Mouse (Mus musculus) v-Abl transformed pro-B cells (cell line): ENCODE measurements around the gene Pde9a.
"Not testable (repeated sequence)": the region's sequence is repeated elsewhere in the genome, so short reads cannot be mapped to it uniquely, and the experiment has no call there.

Experiments used
- in situ Hi-C, 2 experiments: fragments of 400-800 bp; cut with MboI; formaldehyde crosslinking; loops; one replicate each; pipeline ENCODE4 v1.15.1; 2025; ENCODE audit not compliant: unreplicated experiment in 2 of 2

Gene Pde9a

DNA sequence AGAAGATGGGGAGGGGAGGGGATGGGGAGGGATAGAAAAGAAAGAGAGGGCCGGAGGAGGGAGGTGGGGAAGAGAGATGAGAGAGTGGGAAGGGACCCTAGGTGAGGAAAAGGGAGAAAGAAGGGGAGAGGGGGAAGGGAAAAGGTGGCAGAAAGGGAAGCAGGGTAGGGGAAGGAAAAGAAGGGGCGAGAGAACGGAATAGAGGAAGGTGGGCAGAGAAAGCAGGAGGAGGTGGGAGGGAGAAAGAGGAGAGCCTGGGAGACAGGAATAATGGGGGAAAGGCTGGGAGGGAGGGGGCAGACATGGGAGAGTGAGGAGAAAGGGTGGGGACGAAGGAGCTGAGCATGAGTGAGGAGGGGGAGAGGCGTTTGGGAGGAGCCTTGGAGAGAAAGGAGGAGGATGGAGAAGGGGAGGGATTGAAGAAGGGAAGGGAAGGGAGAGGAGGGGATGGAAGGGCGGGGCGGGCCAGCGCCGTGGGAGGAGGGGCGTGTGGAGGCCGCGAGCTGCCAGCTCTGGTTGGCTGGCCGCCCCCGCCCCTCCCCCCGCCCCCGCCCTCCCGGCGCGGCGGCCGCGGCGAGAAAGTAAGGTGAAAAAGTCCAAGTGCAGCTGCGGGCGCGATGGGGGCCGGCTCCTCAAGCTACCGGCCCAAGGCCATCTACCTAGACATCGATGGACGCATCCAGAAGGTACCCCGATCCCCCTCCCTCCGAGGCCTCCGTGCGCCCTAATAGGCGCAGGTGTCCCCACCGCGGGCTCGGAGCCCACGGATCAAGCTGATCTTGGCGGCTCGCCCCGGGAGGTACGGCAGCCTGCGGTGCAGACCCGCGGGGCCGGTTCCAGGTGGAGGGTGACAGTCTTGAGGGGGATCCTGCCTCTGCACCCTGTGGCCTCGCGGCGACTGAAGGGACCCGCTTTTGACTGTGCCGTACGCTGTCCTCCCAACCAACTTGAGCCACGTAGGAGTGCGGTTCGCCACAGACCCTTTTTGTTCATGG lies at the start of gene Pde9a:
Gene Pde9a (plus strand): TSS at position 540 of the 995 bp plus-strand sequence.
- in situ Hi-C loops, result no loop called here

DNA sequence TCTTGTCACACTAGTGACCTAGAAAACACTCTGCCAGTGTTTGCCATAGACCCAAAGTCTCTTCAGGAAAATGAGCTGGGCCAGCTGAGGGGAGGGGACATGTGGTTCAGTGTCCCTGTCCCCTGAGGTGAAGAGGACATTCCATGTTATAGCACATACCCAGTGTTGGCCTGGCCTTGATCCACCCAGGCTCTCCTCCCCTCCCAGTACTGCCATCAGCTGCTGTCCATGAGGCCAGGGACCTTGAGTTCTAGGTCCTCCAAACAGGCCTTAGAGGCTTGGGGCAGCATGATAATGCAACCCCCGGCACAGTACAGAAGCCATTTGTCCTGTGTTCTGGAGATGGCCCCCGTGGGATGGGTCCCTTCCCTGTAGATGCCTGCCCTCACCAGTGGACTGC lies 46.2 kb upstream of the Pde9a start:
- in situ Hi-C loops, result loop anchor here in 1 of 2 experiments (5.0 to 10.0 kb wide), 2 partner anchors 325 to 332 kb away; no protein-coding TSS in a partner anchor

DNA sequence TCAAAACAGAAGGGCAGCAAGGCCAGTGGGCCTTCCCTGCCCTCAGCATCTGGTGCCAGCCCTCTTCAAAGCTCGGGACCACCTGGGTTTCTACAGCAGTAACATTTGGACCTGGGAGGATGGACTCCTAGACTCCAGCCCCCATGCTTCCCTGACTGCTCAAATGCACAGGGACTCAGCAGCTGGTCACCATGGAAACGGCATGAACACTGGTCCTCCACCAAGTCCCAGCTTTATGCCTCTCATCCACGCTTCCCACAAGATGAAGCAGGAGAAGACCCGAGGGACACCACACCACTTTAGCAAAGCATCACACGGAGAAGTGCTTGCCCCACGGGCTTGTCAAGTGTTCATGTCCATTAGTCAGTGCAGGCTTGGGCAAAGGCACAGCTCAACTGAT lies 43.8 kb upstream of the Pde9a start:
- in situ Hi-C loops, result loop anchor here in 1 of 2 experiments (5.0 kb wide), 1 partner anchor 335 kb away; no protein-coding TSS in a partner anchor

DNA sequence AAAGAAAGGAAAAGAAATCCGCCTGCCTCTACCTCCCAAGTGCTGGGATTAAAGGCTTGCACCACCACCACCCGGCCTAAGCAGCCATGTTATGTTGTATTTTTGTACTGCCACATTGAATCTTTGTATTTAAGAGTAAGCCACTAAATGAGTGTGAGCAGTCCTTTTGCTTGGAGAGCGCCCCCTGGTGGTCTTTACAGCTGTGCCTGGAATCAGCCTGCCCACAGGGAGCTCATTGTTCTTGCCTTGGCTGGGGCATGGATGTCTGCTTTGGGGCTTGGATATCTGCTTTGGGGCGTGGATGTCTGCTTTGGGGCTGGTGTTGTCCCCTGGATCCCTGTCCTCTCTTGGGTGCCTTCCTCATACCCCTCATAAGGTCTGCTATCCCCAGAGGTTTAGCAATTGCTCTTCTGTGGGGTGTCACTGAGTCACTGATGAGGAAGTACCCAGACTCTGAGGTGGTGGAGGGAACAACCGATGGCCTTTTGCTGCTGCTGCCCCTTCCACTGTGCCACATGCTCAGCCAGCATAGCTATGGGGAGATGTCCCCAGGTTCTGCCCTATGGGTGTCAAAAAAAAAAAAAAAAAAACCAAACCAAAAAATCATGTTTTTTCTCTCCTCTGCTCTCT lies 41.7 kb upstream of the Pde9a start:
- in situ Hi-C loops, result loop anchor here in 1 of 2 experiments (5.0 kb wide), 1 partner anchor 337 kb away; no protein-coding TSS in a partner anchor

DNA sequence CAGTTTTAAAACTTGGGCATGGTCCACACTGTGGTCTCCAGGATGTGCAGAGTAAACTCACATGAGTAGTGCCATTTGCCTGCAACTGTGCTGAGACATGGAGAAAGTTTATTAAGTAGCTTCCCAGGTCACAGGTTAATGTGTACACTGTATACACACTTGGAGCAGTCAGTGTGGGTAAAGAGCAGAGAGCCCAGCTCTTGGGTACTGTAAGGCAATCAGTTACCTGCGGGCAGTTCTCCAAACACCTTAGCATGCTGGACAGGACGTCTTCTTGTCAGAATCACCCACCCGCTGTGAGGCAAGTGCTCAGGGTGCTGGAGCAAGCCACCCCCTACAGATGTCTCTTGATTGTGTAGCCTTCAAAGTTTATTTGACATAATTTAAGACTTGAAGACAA lies 41.2 kb upstream of the Pde9a start:
- in situ Hi-C loops, result loop anchor here in 1 of 2 experiments (5.0 kb wide), 1 partner anchor 338 kb away; no protein-coding TSS in a partner anchor

DNA sequence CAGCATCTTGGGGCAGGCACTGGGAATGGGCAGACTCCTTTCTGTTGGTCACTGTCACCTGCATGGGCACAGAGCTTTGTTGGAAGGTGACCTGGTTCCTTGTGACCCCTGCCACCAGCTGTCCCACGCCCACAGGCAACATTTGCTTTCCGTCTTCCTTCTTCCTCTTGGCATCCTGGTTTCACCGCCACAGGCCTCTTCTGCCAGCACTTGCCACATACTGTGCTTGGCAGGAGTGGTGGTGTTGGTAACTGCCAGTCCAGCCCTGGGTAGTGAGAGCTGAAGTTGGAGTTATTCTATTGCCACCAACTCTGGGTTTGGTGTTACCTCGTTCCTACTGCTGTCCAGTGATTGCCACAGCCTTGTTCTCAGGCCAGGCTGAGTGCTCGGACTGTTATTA lies 37.9 kb upstream of the Pde9a start:
- in situ Hi-C loops, result no loop called here

DNA sequence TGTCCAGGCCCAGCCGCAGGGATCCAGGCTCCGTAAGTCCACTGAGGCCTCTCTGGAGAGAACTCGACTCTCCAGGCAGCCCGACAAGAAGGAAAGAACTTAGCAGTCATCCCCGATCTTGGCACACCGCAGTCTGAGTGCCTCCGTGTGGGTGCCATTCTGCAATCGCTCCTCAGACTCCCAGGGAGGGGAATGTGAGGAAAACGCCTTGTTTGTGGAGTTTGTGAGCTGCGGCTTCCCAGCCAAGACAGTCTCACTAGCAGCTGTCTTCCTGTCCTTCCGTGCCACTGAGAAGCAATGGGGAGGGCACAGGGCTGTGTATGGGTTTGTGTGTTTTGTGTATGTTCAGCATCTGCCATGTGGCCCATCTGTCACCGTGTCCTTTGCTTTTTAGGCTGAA lies 36.6 kb upstream of the Pde9a start:
- in situ Hi-C loops, result no loop called here

DNA sequence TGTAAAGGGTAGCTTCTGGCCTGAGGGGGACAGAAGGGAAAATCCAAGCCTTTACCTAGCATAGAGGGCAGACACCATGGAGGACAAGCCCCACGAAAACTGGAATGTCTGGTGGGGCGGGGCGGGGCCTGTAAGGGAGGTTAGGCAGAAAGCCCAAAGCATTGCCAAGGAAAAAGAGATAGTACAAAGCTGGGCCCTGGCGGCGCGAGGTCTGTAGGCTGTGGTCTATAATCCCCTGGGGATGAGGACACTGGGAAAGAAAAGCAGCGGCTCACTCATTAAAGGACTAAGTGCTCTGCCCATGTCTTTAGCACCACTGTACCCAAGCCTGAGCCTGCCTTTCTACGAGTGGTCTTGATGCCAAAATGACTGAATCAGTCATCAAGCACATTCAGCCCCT lies 34.0 kb upstream of the Pde9a start:
- in situ Hi-C loops, result no loop called here

DNA sequence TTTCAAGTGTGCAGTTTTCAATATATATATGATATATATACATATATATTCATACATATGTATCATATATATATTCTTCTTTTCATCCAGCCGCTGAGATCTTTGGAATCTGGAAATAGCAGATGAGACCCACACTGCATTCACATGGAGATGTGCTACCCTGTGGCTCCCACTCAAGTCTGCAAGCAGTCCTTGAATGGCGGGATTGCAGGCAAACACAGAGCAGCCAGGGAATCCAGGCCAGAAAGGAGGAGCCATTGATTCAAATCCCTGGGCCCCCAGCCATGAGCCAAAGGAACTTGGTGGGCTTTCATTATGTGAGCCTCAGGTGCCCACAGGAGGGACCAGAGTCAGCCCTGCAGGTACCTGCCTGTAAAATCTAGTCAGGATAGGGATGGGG lies 32.8 kb upstream of the Pde9a start:
- in situ Hi-C loops, result no loop called here

DNA sequence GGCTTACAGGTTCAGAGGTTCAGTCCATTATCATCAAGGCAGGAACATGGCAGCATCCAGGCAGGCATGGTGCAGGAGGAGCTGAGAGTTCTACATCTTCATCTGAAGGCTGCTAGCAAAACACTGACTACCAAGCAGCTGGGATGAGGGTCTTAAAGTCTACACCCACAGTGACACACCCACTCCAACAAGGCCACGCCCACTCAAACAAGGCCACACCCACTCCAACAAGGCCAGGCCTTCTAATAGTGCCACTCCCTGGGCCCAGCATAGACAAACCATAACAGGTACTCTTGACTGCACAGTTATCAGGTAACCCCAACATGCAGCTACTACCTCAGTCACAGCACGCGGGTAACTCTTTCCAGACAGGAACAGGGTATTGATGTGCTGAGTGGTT lies 31.3 kb upstream of the Pde9a start:
- in situ Hi-C loops, result not testable (repeated sequence)

DNA sequence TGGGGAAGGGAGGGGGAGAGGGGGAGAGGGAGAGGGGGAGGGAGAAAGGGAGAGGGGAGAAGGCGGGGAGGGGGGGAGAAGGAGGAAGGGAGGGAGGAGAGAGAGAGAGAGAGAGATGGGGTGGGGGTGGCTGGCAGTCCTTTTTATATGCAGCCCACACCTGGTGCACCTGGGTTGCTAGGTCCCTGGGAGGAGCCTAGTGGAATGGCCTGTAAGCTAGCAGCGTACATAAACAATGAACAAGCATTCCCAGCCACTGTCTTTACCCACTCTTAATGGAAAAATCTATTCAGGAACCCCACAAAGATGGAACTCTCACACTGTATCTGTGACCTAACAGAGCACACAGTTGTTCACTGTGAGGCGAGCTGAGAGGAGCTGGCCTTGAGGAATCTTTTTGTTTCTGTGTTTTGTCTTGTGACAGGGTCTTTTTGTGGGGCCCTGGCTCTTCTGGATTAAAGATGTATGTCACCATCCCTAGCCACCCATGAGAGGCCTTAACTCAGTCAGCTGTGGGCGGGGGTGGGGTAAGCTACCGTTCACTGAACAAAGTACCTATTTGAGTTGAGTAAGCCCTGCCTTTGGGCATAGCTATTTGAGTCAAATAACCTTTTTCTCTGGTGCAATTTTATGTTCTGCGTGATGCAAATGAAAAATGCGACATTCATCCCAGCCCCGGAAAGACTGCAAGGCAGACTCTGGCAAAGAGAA lies 30.1 kb upstream of the Pde9a start:
- in situ Hi-C loops, result no loop called here

DNA sequence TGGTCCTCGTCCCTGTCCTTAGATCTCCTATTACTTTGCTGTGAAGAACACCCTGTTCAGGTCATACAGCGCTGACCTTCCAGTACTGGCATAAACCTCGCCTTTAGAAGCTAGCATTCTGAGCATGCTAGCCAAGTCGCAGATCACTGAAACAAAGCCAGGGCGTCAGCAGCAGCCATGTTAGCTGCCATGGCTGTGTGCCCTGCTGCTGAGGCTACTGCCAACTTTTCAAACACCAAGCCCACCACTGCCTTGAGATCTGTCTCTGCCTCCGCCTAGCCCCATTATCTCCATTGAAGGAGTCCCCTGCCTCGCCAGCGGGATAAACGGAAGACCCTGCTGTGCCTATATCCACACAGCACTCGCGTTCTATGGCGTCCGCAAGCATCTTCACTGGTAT lies 25.4 kb upstream of the Pde9a start:
- in situ Hi-C loops, result no loop called here

DNA sequence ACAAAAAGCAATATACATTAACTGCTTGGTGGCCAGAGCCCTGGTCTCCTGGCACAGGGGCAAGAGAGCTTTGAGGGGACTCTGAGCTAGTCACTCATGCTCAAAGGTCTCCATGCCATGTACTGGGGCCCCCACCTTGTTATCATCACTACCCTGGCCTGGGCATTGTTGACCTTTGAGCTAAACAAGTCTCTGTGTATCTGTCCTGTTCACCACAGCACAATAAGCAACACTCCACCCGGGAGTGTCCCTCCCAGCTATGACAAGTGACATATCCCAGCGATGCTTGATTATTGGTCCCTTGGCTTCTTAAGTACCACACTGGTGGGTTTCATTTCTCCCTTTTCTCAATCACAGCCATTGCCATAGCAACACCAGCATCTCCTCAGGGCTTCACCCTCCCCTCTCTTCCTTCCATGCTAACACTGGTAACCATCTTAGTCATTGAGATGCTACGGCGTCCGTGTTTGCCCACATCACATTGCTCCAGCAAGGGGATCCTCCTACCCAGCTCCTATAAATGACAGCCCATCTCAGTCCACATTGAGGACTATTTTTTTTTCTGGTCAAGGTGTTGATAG lies 20.3 kb upstream of the Pde9a start:
- in situ Hi-C loops, result no loop called here

DNA sequence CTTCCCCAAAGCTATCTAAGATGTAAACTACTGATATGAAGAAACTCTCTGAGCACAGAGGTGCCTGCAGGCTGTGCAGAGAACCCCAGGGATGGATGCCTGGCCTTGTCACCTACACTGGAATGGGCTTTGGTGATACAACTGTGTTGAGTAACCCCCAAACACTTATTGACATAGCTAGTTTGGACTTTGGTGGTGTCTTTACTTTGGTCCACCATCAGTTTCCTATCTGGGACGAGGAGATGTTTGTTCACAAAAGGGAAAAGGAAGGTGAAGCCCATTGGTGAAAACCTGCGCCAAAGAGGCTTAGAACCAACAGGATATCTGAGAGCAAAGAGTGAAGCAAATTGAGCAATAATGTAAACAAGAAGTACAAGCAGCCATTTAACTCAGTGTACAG lies 15.8 kb upstream of the Pde9a start:
- in situ Hi-C loops, result loop anchor here in 1 of 2 experiments (10.0 kb wide), 1 partner anchor 125 kb away; no protein-coding TSS in a partner anchor

DNA sequence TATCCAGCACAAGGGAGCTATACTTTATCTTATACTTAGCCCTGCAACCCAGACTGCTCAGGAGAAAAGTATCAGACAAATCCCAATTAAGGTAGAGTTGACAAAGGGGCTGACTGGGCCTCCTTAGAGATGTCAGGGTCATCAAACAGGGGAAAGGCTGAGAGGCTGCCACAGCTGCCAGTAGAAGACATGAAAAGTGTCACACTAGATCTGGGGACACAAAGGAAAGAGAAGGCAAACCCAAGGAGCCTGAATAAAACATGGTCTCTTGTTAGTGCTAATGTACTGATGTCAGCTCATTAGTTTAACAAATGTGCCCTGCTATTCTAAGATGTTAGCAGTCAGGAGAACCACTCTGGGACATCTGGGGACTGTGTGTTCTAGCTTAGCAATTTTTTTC lies 15.1 kb upstream of the Pde9a start:
- in situ Hi-C loops, result loop anchor here in 1 of 2 experiments (10.0 kb wide), 1 partner anchor 124 kb away; no protein-coding TSS in a partner anchor

DNA sequence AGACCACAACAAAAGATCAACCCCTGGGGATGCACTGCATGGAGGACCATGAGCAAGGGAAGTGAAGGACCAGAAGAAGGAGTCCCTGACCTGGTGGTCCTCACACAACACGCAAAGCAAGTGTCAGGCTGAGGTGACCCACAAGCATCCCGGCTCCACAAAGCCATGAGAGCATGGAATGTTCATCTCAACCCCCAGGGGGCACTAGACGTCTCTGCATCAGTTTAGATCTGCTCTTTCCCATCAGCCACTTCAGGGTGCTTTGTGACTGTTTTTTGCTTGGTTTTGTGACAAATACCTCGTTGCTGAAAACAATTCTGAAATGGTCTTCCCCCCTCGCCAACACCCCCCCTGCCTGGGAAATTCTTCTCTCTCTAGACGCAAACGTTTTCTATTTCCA lies 8.0 kb upstream of the Pde9a start:
- in situ Hi-C loops, result loop anchor here (5.0 to 10.0 kb wide), 2 partner anchors 114 to 117 kb away; no protein-coding TSS in a partner anchor

DNA sequence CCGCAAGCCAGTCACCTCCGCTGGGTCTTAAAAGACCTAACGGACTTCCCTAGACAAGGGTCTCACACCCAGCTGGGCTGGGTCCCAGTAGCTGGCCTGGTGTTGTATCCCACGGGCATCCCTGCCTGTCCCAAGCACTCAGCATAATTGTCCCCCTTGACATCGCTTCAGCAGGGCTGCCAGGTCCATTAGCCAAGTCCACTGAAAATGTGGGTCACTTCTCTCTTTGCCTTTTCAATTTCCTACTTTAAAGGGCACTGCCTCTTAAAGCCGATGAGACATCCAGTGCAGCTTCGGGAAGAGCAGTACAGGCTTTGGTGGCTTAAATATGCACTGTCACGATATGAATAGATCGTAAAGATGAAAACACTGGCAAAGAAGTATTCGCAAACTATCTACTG lies 7.6 kb upstream of the Pde9a start:
- in situ Hi-C loops, result loop anchor here (5.0 to 10.0 kb wide), 2 partner anchors 114 to 116 kb away; no protein-coding TSS in a partner anchor

DNA sequence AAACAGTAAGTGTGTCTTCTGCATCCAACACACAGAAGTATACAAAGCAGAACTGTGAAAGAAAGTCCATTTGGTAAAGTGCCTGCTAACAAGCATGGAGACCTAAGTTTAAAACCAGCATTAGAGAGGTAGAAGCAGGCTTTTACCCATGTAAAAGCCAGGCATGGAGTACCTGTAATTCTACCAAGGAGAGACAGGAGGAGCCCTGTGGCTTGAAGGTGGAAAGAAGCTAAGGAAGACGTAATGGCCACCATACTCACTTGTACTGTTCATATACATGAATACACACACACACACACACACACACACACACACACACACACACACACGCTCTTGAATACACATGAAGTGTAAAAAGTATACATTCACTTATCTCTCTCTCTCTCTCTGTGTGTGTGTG lies 6.9 kb upstream of the Pde9a start:
- in situ Hi-C loops, result loop anchor here (5.0 to 10.0 kb wide), 2 partner anchors 113 to 116 kb away; no protein-coding TSS in a partner anchor

DNA sequence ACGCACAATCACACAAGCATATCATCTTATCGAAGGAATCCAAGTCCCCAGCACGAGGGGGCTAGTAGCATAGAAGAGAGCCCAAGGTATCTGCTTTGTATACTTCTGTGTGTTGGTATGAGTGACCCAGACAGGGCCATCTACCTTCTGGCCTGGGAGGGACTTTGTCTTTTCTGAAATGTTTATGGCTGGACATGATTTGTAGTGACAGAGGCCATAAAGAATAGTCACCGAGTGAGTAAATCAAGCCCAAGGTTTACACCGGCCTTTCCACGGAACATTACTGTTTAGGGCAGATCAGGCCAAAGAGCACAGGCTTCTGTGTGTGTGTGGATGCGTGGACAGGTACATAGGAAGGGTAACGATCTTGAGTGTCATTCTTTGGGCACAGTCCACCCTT lies 6.1 kb upstream of the Pde9a start:
- in situ Hi-C loops, result loop anchor here (5.0 to 10.0 kb wide), 2 partner anchors 112 to 115 kb away; no protein-coding TSS in a partner anchor

DNA sequence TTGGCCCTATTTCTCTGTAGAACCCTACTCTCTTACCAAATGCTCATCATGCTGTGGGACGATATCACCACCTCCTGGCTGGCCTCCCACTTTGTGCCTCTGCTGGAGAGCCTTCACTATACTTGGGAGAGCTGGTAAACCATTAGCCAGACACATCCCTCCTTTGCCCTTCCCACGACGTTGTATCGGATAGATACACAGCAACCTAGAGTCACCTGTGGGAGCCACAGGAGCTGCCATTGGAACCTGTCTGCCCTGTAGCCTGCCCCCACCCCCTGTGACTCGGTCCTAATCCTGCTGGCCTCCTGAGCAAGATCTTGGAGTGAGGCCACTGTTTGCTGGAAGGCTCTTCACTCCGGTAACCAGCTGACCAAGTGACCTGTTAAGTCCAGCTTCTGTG lies 2.7 kb upstream of the Pde9a start:
- in situ Hi-C loops, result no loop called here
